Mouse (Mus musculus) adrenal gland, adult (tissue): ENCODE results near the gene Msln.

ENCODE experiments used
- DNase-seq, 2 experiments: peaks; one replicate each; pipeline ENCODE4 v3.0.0; 2022 to 2023; ENCODE audit warnings: low spot score in 1 of 2; ENCODE audit not compliant: inconsistent age in 2 of 2

Gene Msln

DNA sequence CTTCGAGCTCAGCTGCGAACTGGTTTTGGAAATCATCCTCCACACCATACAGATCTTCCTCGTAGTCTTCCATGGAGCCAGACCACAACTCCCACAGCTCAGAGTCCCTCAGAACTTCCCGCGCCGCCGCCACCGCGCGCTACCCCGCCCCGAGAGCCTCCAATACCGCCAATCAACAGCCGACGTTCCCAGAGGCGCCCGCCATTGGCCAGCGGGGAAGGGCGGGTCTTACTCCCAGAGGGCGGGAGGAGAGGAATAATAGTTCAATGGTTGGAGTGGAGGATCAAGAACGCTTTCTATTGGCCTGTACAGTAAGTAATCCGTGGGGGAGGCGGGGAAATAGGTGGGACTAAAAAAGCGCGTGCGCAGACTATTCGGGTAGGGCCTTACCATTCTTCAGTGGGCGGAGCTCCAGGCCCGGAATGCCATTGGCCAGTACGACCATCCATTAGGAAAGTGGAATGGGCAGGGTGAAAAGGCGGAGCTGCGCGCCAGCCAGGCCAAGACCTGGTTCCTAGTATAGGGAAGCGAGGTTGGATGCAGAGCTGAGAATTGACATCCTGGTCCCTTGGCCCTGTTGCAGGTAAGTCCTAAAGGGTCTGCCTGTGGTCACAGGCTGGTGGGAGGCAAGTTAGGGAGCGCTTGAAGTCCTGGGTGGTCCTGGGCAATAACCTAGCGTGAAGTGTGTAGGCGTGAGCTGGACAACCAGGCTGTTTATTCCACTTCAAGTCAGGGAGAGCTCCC is 26.7 kb downstream of the Msln start, which contains the start of the genes Chtf18 and Rpusd1:
Chtf18 (minus strand) TSS at position 155 of the 744 bp plus-strand sequence.
Rpusd1 (plus strand) TSS at position 406 of the 744 bp plus-strand sequence.
- DNase-seq: peak; percentile 99 to 100

DNA sequence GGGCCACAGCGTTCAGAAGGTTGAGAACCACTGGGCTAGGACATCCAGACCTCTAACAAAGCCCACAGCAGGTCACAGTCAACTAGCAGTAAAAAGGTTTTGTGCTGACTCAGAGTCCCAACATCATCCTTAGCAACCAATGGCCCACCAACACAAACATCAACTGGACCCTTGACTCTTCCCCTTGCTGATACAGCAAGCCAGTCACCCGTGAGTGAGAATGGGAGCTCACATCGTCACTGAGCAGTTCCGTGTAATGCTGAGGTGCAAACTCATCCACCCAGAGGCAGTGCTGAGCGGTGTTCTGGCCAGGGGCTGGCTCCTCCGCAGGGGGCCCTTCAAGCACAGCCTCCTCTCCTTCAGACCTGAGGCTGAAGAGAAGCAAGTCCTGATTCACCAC is 28.9 kb downstream of the Msln start:
- DNase-seq: no peak

GRCm38 (mm10) chr17:25723919-25724318 is 30.3 kb downstream of the Msln start:
- no peak for DNase-seq

DNA sequence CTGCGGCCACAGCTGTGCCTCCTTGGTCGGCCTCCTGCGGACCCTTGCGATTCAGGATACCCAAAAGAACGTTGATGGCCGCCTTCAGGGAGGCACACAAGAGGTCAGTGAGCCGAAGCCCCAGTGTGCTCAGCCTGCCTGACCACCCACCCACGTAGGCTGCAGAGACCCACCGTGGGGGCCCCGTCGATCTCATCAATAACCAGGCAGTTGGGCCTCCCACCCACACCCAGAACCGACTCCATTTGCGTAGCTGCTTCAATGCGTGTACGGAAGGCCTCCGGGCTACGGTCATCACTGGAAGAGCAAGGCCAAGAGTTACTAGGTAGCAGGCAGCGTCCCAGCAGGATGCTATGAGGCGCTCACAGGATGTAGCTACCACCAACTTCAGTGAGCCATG is 30.7 kb downstream of the Msln start:
- no peak for DNase-seq

GRCm38 (mm10) chr17:25721476-25721875 is 32.7 kb downstream of the Msln start:
- no peak for DNase-seq

DNA sequence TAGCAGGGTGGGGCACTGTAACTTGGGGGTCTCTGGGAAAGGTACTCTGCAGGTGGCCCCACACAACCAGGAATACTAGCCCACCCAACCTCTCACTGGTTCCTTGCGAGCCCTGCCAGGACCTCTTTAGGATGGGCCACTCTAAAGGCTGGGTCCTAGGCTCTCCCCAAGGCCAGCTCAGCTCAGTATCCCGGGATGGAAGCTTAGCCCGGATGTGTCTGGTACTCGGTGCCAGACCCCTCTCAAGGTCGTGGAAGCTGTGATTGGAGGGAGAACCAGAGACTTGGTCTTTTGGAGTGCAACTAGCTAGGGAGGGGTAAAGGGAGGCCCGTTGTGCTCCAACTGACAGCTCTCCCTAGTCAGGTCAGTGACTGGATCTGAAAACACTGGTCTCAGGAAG is 36.5 kb downstream of the Msln start:
- peak in 1 of 2 experiments; percentile 44 for DNase-seq

- DNase-seq: peak in 1 of 2 experiments; percentile 70
Observed at GRCm38 (mm10) chr17:25716711-25717637, 37.2 kb downstream of the Msln start, which contains the start of gene Gng13. TSS of gene Gng13 (plus strand) at chr17:25717171.

DNA sequence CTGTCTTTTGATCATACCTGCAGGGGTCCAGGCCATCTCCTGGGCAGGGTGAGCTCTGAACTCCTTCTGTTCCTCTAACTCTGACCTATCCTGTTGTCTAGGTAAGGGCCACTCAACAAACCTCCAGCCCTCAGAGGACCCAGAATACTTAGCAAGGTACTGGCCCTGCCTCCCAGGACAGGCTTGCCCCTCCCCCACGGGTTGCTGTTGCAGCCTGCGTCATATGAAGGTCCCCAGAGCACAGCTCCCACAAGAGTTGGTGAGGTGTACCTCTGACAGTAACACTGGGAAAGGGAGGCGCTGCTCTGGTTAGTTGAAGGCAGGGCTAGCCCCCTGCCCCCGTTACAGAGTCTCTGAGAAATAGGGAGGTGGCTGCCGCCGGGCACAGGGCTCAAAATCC is 38.0 kb downstream of the Msln start:
- DNase-seq: no peak

- DNase-seq: no peak
Observed at GRCm38 (mm10) chr17:25715627-25716026, 38.6 kb downstream of the Msln start.

DNA sequence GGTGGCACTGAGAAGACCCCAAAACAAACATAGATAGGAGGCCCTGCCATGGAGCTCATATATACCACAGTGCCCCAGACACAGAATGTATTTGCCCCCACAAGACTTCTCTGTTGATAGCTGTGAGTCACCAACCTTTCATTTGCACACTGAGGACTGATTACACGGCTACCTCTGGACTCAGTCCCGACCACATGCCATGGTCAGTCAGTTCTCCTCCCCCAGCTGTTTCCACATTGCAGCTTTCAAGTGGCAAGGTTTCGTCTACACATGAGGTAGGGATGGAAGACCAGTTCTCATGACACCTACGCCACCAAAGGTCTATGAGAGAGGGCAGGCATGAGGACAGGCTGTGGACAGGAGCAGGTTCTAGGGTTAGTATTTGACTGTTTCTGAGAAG is 43.0 kb downstream of the Msln start:
- DNase-seq: no peak

DNA sequence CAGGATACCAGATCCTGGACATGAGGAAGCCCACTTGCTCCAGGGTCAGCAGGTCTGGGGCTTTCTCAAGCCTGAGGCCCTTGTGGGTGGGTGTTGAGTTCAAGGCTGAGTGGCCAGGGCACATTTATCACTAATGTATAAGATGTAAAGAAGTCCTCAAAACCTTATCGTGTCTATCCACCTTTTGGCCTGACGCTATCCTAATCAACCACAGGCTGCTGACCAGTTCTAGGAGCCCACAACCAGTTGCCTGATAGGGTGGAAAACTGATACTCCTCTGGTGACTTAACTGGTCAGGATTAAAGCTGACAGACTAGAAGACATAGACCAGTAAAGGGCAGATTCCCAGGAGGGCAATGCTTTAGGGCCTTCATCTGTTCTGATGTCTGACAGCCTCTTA is 44.2 kb downstream of the Msln start:
- DNase-seq: no peak

- no peak for DNase-seq
Observed at GRCm38 (mm10) chr17:25700863-25701496, 53.2 kb downstream of the Msln start.
